Mouse (Mus musculus) heart, adult 2 months (tissue): ENCODE measurements around the gene Clstn2. TPM values are rescaled to one million over a fixed set of nuclear protein-coding genes. Genes with fewer than 3 reads are reported as not detected.

Experiments used
- DNase-seq, 2 experiments: peaks; one replicate each; pipeline ENCODE4 v3.0.0; 2021
- H3K27ac ChIP-seq: fragments of 200-600 bp; 2 replicates; pipeline ENCODE4 v1.8.1; 2022
- H3K27me3 ChIP-seq: fragments of 200-500 bp; 2 replicates; pipeline ENCODE4 v1.6.1; 2012; ENCODE audit warnings: mild to moderate bottlenecking, low read length, inconsistent platforms, mixed read lengths; ENCODE audit not compliant: control insufficient read depth, insufficient read depth
- H3K36me3 ChIP-seq: fragments of 200-500 bp; 2 replicates; pipeline ENCODE4 v1.6.1; 2012; ENCODE audit warnings: low read length, inconsistent platforms; ENCODE audit not compliant: control insufficient read depth, insufficient read depth
- H3K4me1 ChIP-seq: fragments of 200-500 bp; 2 replicates; pipeline ENCODE4 v1.6.1; 2011; ENCODE audit warnings: low read length; ENCODE audit not compliant: control insufficient read depth, insufficient read depth
- H3K4me3 ChIP-seq: fragments of 200-600 bp; 2 replicates; pipeline ENCODE4 v1.8.1; 2022
- H3K79me2 ChIP-seq: fragments of 200-500 bp; replicated peaks from 2 replicates; pipeline ENCODE4 v1.6.1; 2012; ENCODE audit warnings: mild to moderate bottlenecking, inconsistent platforms, low read length, moderate library complexity, mixed read lengths; ENCODE audit not compliant: control insufficient read depth, insufficient read depth
- H3K9ac ChIP-seq: fragments of 200-500 bp; 2 replicates; pipeline ENCODE4 v1.6.1; 2012; ENCODE audit warnings: low read depth, mild to moderate bottlenecking, control low read depth, inconsistent platforms, low read length, mixed read lengths
- CTCF ChIP-seq: fragments of 200-600 bp; IDR thresholded peaks from 2 replicates; pipeline ENCODE4 v1.8.1; 2022; ENCODE audit warnings: antibody characterized with exemption, mild to moderate bottlenecking, moderate library complexity
- EP300 ChIP-seq: fragments of 200-500 bp; IDR thresholded peaks from 2 replicates; pipeline ENCODE4 v1.6.1; 2011; ENCODE audit warnings: low read depth, low read length, control low read depth; ENCODE audit not compliant: insufficient read depth
- POLR2A ChIP-seq: fragments of 200-500 bp; IDR thresholded peaks from 2 replicates; pipeline ENCODE4 v1.6.1; 2011; ENCODE audit warnings: mild to moderate bottlenecking, low read depth, low read length, control low read depth; ENCODE audit not compliant: insufficient read depth
- WGBS: fragments of 180-500 bp; shearing (Covaris S2); methylation state at CpG from one replicate; pipeline ENCODE4 v1.1.7; 2018; 5-methylcytosine and 5-hydroxymethylcytosine counted together
- intact Hi-C: fragments of 180-260 bp; cut with DNase I; formaldehyde crosslinking; loops from one replicate; pipeline ENCODE4 v1.15.1; 2025
- polyA plus RNA-seq: library from polyadenylated mRNA; depleted of rRNA; stranded (reverse); fragments of >200 nt; gene quantifications from 2 replicates; pipeline ENCODE4 v1.2.3, GENCODE M21; 2012
- total RNA-seq, 2 experiments: library from RNA; stranded (reverse); gene quantifications; 2 replicates each; pipeline ENCODE4 v1.2.3; 2021

Clstn2 gene
- total and polyA plus RNA-seq, 3 experiments = 0.29 to 0.39 (median 0.37) TPM

DNA sequence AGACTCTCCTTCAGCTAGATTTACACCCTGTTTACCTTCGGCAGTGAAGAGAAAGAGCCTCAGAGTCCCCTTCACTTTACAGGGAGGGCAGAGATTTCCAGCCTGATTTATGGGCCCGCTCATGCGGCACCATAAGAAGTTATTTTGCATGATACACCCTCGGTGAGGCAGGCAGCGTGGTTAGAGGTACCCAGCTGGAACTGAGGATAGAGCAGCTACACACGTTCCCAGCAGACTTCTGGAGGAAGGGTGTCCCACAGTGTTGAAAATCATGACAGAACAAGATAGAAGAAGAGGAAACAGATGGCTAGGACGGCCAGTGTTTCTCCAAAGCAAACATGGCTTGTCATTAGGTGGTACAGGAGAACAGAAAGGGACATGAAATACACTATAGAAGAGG is 390.6 kb downstream of the Clstn2 start:
- no peak for DNase-seq
- intact Hi-C loops = no loop called here
- Histone ChIP-seq H3K27me3 (no peaks in the 10 kb centered on the region), H3K4me1 (no peaks in the 10 kb centered on the region), H3K4me3 (no peak overlapping the region), H3K79me2 (no peaks in the 10 kb centered on the region), H3K36me3 (no peaks in the 10 kb centered on the region), H3K9ac (no peak overlapping the region), H3K27ac (no peak overlapping the region)
- WGBS = 61% methylated on average over 7 of the region's 7 CpGs
- TF ChIP-seq POLR2A (no peak), EP300 (no peak), CTCF (no peak)

DNA sequence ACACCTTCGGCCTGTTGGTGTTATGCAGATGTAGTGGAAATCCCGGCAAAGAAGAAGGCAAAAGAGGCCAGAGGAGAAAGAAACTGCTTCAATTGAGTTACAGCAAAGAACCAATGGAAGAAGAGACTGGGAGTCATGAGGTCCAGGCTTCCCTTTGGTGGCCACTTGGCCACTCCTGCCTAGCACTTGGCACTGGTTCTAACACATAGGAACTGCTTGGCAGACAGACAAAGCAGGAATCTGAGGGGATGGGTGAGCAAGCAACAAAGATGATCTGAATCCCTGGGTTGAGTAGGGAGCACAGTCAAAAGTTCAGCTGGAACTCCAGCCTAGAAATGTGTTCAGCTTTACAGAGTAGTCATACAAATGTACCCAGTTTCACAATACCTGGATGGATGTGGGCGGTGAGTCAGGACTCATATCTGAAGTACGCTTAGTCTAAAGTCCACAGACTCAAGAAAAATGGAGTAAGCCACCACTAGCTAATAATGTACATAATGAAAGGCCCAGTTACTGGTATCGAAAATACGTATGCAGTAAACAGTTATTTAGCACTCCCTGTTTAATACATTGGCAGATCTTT is 392.9 kb downstream of the Clstn2 start:
- Histone ChIP-seq H3K36me3 (no peaks in the 10 kb centered on the region), H3K4me3 (no peak overlapping the region), H3K79me2 (no peaks in the 10 kb centered on the region), H3K27ac (no peak overlapping the region), H3K9ac (no peak overlapping the region), H3K4me1 (no peaks in the 10 kb centered on the region), H3K27me3 (no peaks in the 10 kb centered on the region)
- intact Hi-C loops = no loop called here
- 83% methylated on average over 6 of the region's 6 CpGs for WGBS
- DNase-seq = no peak
- TF ChIP-seq POLR2A = no peak
- TF ChIP-seq EP300 = no peak
- no peak for TF ChIP-seq CTCF

DNA sequence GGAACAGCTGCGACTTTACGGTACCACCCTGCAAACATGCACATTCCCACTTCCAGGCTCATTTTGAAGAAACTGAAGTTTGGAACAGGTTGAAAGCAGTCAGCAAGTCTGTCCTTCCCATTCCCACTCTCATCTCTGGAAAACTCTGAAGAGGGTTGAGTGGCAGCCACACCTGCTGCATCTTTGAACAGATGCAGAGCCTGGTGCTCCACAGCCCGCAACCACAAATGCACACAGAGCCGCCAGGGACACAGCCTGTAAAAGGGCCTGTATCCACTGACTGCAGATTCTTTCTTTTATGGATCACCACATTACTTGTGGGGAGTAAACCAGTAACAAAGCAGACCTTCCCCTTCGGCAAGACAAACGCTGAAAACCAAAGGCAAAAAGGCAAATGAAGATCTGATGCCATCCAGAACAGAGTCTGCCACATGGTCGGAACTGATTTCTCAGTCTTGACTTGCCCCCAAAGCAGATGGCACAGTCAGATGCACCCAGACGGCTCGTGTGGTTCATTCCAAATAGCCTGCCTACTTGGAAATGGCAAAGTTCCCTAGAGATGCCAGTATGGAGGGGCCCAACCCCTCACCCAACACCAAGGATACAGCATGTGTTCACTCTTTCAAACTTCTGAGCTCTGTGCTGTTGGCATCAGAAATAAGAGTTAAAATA is 394.2 kb downstream of the Clstn2 start:
- Histone ChIP-seq H3K27ac (no peak overlapping the region), H3K79me2 (no peaks in the 10 kb centered on the region), H3K36me3 (no peaks in the 10 kb centered on the region), H3K9ac (no peak overlapping the region), H3K4me3 (no peak overlapping the region), H3K27me3 (no peaks in the 10 kb centered on the region), H3K4me1 (no peaks in the 10 kb centered on the region)
- intact Hi-C loops = no loop called here
- no peak for DNase-seq
- TF ChIP-seq CTCF (no peak), POLR2A (no peak), EP300 (no peak)
- 83% methylated on average over 9 of the region's 9 CpGs for WGBS

DNA sequence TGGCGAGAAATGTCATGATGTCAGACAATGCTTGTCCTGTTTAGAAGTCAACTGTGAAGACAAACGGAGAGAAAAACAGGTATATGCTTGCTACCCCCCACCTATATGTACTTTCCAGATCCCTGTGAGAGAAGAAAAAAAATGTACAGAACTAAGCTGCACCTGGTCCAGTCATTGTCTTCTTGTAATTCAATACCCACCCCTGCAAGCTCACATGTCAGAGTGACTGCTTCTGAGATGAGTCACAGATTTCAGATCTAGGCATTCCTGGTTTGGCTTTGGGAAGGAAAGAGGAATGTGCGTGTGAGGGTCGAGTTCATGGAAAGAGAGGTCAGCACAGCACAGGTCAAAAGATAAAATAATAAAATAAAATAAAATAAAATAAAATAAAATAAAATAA is 397.6 kb downstream of the Clstn2 start:
- H3K27me3 ChIP-seq = no peaks in the 10 kb centered on the region
- 52% methylated on average over 4 of the region's 4 CpGs for WGBS
- H3K27ac ChIP-seq = no peak overlapping the region
- no peaks in the 10 kb centered on the region for H3K36me3 ChIP-seq
- DNase-seq = no peak
- no peak for TF ChIP-seq CTCF
- no peak for TF ChIP-seq POLR2A
- TF ChIP-seq EP300 = no peak
- H3K9ac ChIP-seq = no peak overlapping the region
- no peaks in the 10 kb centered on the region for H3K79me2 ChIP-seq
- intact Hi-C loops = no loop called here
- H3K4me3 ChIP-seq = no peak overlapping the region
- H3K4me1 ChIP-seq = no peaks in the 10 kb centered on the region

DNA sequence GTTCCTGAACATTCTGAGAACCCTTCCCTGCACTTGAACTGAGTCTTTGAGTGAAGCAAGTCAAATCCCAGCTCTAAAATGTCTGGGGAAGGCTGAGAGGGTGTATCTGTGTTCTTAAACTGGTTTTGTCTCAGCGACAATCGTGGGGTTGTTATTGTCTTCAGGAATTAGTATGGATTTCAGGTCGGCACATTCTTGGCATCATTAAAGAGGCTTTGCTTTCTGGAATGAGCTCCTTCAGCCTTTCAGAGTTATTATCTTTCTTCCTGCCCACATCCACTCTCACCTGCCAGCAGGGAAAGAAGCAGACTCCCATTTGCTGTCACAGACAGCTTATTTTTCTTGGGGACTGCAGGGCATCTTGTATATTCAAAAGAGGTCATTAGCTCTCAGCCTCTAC is 398.1 kb downstream of the Clstn2 start:
- DNase-seq = no peak
- no peak for TF ChIP-seq CTCF
- TF ChIP-seq POLR2A = no peak
- no peak for TF ChIP-seq EP300
- Histone ChIP-seq H3K4me3 (no peak overlapping the region), H3K9ac (no peak overlapping the region), H3K4me1 (no peaks in the 10 kb centered on the region), H3K79me2 (no peaks in the 10 kb centered on the region), H3K27ac (no peak overlapping the region), H3K27me3 (no peaks in the 10 kb centered on the region), H3K36me3 (no peaks in the 10 kb centered on the region)
- 69% methylated on average over 3 of the region's 3 CpGs for WGBS
- intact Hi-C loops = no loop called here

DNA sequence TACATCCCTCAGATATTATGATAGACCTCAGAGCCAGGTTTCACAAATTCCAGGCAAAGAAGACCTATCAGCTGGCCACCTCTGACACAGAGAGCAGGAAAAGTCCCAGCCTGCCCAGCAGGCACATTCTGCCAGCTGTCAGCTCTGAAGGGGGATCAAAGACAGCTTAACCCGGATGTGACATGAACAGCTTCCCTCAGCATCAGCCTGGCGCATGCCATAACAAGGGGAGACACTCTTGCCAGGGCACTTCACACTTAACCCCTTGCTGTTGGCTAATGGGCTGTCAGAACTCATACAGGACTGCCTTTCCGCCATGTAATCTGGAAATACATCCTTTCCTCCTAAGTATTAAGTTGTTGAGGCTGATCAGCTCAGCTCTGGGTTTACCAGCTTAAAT is 403.8 kb downstream of the Clstn2 start:
- H3K4me1 ChIP-seq = no peaks in the 10 kb centered on the region
- intact Hi-C loops = no loop called here
- no peaks in the 10 kb centered on the region for H3K27me3 ChIP-seq
- TF ChIP-seq EP300 = no peak
- TF ChIP-seq POLR2A = no peak
- TF ChIP-seq CTCF = no peak
- no peak overlapping the region for H3K4me3 ChIP-seq
- H3K36me3 ChIP-seq = no peaks in the 10 kb centered on the region
- H3K79me2 ChIP-seq = no peaks in the 10 kb centered on the region
- no peak for DNase-seq
- no peak overlapping the region for H3K27ac ChIP-seq
- 41% methylated on average over 3 of the region's 3 CpGs for whole genome bisulfite sequencing
- no peak overlapping the region for H3K9ac ChIP-seq
